Mouse (Mus musculus): ENCODE results near the gene Tspan5.
A peak's percentile ranks its signal among the peaks of the same experiment; 100 is the strongest.

Tspan5 gene

GRCm38 (mm10) chr3:138744030-138744774 lies 2.2 kb downstream of the Tspan5 start:
- no peak for DNase-seq (ENCODE audit: low spot score in 2 of 2)

GRCm38 (mm10) chr3:138745091-138745490 lies 3.1 kb downstream of the Tspan5 start:
- DNase-seq (ENCODE audit: low spot score in 2 of 2): no peak

GRCm38 (mm10) chr3:138745596-138745995 lies 3.6 kb downstream of the Tspan5 start:
- DNase-seq (ENCODE audit: low spot score in 2 of 2): no peak

GRCm38 (mm10) chr3:138746556-138746955 lies 4.6 kb downstream of the Tspan5 start:
- DNase-seq (ENCODE audit: low spot score in 2 of 2): no peak

GRCm38 (mm10) chr3:138747035-138747434 lies 5.0 kb downstream of the Tspan5 start:
- no peak for DNase-seq (ENCODE audit: low spot score in 2 of 2)

- no peak for DNase-seq (ENCODE audit: low spot score in 2 of 2)
Measured at GRCm38 (mm10) chr3:138747985-138748384, 6.0 kb downstream of the Tspan5 start.

- DNase-seq (ENCODE audit: low spot score in 2 of 2): no peak
Measured at GRCm38 (mm10) chr3:138749645-138750044, 7.7 kb downstream of the Tspan5 start.

GRCm38 (mm10) chr3:138751328-138751727 lies 9.3 kb downstream of the Tspan5 start:
- DNase-seq (ENCODE audit: low spot score in 2 of 2): no peak

GRCm38 (mm10) chr3:138752056-138752455 lies 10.1 kb downstream of the Tspan5 start:
- no peak for DNase-seq (ENCODE audit: low spot score in 2 of 2)

- no peak for DNase-seq (ENCODE audit: low spot score in 2 of 2)
Measured at GRCm38 (mm10) chr3:138752769-138753168, 10.8 kb downstream of the Tspan5 start.

GRCm38 (mm10) chr3:138753182-138753885 lies 11.3 kb downstream of the Tspan5 start:
- peak in 1 of 2 experiments; percentile 6 for DNase-seq (ENCODE audit: low spot score in 2 of 2)

GRCm38 (mm10) chr3:138754328-138754727 lies 12.3 kb downstream of the Tspan5 start:
- no peak for DNase-seq (ENCODE audit: low spot score in 2 of 2)

GRCm38 (mm10) chr3:138757283-138757682 lies 15.3 kb downstream of the Tspan5 start:
- DNase-seq (ENCODE audit: low spot score in 2 of 2): no peak

- DNase-seq (ENCODE audit: low spot score in 2 of 2): no peak
Measured at GRCm38 (mm10) chr3:138759968-138760684, 18.1 kb downstream of the Tspan5 start.

GRCm38 (mm10) chr3:138760685-138761119 lies 18.7 kb downstream of the Tspan5 start:
- DNase-seq (ENCODE audit: low spot score in 2 of 2): no peak

GRCm38 (mm10) chr3:138761531-138761930 lies 19.5 kb downstream of the Tspan5 start:
- DNase-seq (ENCODE audit: low spot score in 2 of 2): no peak

- no peak for DNase-seq (ENCODE audit: low spot score in 2 of 2)
Measured at GRCm38 (mm10) chr3:138763941-138764340, 21.9 kb downstream of the Tspan5 start.

- DNase-seq (ENCODE audit: low spot score in 2 of 2): no peak
Measured at GRCm38 (mm10) chr3:138764782-138765181, 22.8 kb downstream of the Tspan5 start.

GRCm38 (mm10) chr3:138767034-138767433 lies 25.0 kb downstream of the Tspan5 start:
- DNase-seq (ENCODE audit: low spot score in 2 of 2): no peak

GRCm38 (mm10) chr3:138768541-138769093 lies 26.6 kb downstream of the Tspan5 start:
- no peak for DNase-seq (ENCODE audit: low spot score in 2 of 2)

GRCm38 (mm10) chr3:138770650-138771331 lies 28.8 kb downstream of the Tspan5 start:
- no peak for DNase-seq (ENCODE audit: low spot score in 2 of 2)

All from spleen, postnatal 10 days (tissue).